Mouse (Mus musculus): ENCODE data around the gene Ccdc154.

Gene Ccdc154

DNA sequence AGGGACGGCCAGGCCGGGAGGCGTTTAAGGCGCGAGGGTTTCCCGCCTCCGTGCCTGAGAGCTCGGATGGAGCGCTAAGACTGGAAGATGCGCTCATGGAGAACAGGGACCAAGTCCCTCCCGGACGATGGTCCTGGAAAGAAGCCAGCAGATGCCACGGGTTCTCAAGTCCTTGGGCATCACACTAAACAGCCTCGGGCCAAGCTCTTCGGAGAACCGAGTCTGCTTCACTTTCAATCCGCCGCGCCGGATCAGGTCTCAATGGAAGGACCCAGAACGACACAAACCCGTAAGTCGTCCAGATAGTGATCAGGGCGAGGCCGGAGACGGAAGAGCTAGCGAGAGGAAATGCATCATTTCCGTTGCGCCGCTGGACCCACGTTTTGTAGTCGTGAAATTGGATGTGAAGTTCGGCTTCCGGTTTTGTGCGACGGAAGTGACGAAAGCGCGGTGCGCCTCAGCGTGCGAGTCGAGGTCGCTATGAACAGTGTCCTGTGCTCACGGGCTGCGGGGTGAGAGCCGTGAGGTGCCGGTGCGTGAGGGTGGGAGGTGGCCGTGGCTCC lies 21.9 kb downstream of the Ccdc154 start, which contains the start of gene BC003965:
Gene BC003965 (plus strand): TSS at position 426 of the 563 bp plus-strand sequence.
- peak; percentile 87 to 97 for DNase-seq (ENCODE audit: low spot score in 2 of 2)

DNA sequence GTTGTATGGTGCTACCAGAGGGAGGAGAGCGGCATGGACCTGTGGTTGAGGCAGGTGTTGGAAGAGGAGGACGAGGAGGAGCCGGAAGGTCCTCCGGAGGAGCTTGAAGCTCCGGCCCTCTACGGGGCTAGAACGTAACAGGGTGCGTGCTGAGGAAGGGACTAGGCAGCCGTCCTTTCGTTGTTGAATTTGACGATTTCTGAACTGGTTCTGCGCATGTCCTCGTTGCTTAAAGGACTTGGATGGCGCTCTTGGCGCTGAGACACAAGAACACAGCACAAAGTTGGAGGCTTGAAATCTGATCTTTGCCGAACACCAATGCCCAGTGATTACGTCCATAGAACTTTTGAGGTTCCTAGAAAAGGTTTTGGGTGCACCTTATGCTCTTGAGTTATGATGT lies 22.7 kb downstream of the Ccdc154 start:
- no peak for DNase-seq (ENCODE audit: low spot score in 2 of 2)

DNA sequence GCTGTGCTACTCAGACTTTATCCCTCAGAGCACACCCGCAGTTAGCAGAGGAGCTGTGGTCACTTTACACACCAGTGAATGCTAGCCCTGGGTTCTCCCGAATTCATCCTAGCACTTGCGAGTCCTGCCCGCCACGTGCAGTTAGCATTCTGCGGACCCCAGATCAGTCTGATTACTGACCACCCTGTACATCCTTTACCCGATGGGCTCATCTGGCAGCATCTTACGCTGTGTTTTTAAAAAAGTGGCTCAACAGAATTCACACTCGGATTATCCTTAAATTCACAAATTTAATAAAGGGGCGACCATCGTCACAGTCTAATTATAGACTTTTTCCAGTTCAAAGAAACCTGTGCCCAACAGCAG lies 25.5 kb downstream of the Ccdc154 start:
- DNase-seq (ENCODE audit: low spot score in 2 of 2) = no peak

DNA sequence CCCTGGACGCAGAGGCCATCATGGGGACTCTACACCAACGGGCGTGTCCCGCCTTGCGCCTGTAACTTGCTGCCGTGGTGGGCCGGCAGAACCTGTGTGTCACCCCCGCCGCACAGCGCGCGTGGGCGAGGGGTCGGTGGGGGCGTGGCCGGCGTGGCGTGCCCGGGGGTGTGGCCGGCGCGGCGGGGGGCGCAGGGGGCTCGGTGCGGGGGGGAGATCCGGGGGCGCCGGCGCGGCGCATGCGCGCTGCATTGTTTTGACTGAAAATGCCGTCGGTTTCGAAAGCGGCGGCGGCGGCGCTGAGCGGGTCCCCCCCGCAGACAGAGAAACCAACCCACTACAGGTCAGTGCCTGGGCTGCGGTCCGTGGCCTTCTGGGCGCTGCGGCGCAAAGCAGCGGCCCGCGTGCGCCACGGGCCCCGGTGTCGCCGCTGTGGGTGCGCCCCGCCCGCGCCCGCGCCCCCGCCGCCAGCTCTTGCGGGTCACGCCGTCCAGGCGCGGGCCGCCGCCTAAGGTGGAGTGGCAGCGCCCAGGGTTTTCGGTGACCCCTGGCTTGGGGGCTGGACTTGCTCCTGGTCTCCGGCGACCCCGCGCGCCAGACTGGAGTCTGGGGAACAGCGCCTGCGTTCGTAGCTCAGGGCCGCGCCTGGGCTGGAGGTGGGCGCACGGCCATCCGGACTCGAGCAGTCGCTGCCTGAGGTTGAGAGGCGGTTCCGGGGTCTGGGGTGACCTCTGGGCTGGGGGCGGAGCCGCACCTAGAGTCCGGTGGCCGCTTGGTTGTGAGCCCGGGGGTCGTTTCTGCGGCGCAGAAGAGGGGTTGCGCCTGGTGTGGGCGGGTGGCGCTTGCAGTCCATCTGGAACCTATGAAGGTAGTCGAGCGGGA lies 26.1 kb downstream of the Ccdc154 start, which contains the start of gene Unkl:
Gene Unkl (plus strand): TSS at position 248 of the 882 bp plus-strand sequence.
- peak; percentile 42 to 67 for DNase-seq (ENCODE audit: low spot score in 2 of 2)

DNA sequence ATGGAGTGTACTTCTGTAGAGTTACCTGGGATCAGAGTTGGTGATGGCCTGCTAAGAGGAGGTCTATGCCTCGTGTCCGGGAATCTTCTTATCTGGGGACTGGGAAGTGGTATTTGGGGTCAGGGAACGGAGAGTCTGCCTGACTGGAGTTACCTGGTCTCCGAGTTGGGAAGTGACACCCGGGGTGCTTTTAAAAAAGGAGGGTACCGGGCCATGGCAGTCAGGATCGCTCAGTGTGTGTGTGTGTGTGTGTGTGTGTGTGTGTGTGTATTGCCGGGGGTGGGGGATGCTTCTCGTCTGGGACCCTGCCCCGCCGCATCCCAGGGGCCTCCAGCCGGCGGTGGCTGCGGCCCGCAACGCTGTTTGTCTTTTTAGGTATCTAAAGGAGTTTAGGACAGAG lies 26.8 kb downstream of the Ccdc154 start:
- no peak for DNase-seq (ENCODE audit: low spot score in 2 of 2)

DNA sequence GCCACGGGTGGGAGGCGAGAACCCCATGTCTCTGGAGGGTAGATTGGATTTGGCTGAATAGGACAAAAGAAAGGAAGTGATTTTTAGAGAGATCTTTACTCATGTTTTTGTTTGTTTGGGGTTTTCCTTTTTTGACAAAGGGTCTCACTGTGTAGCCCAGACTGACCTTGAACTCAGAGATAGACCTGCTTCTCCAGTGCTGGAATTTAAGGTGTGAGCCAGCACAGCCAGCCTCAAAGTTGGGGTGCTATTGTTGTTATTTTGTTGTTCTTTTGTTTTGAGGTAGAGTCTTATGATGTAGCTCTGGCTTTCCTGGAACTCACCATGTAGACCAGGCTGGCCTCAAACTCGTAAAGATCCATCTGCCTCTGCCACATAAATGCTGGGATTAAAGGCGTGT lies 40.1 kb downstream of the Ccdc154 start:
- DNase-seq (ENCODE audit: low spot score in 2 of 2) = no peak

DNA sequence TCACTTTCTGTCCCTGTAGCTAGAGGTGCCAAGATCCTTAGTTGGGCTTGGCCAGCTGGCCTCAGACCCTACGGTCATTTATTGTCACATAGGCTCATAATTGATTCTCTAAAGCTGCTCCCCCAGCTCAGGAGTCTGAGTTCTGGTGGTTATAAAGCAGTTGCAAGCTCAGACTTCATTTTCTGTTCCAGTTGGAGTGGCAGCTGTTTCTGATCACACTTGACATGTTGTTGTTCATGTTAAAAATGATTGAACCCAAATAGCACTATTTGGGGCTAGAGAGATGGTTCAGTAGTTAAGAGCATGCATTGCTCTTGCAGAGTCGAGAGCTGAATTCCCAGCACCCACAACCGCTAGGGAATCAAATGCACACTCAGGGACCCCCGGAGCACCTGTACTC lies 47.7 kb downstream of the Ccdc154 start:
- DNase-seq (ENCODE audit: low spot score in 2 of 2) = no peak

DNA sequence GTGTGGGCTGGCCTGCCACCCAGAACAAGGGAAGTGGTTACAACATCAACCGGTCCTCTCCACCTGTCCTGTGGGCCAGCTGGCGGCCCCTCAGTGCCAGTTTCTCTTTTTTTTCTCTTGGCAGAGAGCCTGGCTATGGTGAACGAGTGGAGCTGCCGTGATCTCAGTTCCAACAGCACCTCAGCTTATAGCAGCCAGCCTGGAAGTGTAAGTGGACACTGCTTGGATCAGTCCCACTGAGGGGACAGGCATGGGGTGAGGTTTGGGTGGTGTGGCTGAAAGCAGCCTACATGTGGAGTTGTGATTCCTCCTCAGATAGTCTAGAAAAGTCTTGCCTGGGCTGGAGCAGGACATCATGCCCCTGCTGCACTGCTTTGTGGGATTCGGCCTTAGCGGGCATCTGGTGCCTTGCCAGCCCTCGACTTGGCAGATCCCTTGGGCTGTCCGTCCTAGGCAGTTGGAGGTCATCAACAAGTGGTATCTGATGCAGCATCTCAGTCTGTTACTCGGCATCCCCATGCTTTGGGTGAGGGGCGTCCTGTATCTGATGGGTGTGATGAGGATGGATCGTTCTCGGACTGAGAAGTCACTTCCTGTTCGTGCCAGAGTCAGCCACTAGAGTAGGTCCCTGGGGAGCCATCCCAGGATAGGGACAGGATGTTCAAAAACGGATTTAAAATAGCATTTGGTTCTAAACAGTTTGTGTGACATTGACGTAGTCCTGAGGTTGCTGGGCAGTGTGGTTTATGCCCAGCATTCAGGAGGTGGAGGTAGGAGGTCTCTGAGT lies 48.6 kb downstream of the Ccdc154 start:
- DNase-seq (ENCODE audit: low spot score in 2 of 2) = no peak

DNA sequence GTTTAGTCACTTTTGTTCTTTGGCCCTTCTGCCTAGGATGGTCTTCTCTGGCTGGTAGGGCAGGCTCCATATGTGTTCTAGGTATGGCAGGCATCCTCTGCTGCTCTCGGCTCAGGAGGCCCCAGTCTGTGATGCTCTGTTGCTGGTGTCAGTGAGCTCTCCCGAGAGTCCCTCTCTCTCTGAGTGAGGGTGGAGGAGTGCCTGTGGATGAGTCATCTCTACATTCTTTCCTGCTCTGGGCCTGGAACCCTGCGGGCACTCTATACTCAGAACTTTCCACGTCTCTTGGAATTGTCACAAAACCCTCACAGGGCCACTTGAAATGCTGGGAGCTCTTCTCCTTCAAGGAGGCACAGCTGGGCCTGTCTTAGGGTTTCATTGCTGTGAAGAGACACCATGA lies 49.4 kb downstream of the Ccdc154 start:
- DNase-seq (ENCODE audit: low spot score in 2 of 2) = no peak

DNA sequence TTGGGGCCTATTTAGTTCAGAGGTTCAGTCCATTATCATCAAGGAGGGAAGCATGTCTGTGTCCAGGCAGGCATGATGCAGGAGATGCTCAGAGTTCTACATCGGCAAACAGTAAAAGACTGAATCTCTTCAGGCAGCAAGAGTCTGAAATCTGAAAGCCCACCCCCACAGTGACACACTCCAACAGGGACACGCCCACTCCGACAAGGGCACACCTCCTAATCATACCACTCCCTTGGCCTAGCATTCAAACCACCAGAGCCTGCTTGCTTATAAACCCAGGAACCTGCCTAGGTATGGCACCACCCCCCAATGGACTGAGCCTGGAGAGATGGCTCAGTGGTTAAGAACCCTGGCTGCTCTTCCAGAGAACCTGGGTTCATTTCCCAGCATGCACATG lies 53.2 kb downstream of the Ccdc154 start:
- DNase-seq (ENCODE audit: low spot score in 2 of 2) = no peak

DNA sequence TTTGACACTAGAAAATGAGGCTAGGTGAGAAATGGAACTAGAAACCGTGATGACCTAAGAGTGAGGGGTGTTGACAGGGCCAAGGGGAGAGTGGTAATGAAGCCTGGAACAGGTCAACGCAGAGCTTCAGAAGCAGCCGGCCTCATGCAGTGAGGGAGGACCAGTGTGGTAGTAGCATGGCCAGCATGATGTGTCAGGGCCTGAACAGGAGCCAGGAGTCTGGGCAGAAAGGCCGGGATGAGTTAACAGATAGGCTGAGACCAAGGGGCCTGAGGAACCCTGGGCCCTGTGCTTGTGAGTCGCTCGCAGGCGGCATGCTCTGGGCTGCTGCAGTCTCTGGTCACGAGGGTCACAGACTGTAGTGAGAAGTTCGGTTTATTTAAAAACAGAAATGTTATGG lies 56.7 kb downstream of the Ccdc154 start:
- no peak for DNase-seq (ENCODE audit: low spot score in 2 of 2)

DNA sequence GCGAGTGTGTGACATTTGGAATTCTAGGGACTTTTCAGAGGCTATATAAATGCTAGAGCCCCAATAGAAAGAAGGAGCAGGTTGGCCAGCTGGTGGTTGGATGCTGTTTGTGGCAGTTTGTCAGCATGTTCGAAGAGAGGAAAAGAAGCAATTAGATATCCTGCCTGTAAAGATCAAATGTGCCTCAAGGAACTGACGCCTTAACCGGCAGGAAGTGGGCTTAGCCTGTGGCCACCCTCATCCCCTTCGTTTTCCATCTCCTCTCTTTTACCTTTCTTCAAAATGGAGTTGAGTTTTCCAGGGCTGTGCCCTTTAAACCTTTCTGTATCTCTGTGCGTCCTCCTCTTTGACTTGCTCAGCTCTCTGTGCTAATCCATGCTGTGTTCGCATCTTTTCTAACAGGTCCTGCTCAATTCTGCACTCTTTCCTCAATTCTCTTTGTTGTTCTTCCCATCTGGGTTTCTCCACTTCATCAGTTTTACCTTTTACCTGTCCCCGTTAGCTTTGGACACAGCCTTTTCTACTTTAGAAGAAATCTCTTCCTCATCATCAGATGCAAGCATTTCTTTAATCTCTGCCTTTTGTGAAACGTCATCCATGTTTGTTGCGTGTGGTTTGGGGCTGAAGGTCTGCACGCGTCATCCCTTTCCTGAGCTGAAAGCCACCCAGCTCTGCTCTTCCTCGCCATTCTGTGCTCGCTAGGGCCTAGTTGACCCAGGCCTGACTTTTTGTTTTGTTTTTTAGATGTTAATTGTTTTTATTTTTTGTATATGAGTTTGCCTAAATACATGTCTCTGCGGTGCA lies 57.4 kb downstream of the Ccdc154 start:
- DNase-seq (ENCODE audit: low spot score in 2 of 2) = no peak

DNA sequence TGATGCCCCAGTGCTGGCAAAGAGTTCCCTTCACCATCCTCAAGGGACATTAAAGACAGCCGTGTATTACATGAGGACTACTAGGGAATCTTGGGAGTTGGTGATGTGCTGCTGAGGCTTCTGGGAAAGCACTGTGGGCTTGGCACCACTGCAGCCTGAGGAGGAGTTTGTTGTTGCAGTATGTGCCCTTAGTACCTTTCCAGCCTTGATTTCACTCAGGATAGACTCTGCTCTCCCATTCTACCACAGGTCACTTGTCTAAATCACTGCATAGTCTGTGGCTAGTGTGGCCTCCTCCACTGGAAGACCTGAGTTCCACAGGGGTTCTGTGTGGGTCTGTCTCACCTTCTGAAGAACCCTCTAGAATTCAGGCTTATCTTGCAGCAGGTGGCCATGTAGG lies 58.5 kb downstream of the Ccdc154 start:
- no peak for DNase-seq (ENCODE audit: low spot score in 2 of 2)

Data from spleen, postnatal 14 days (tissue).